Mouse (Mus musculus) intestine, postnatal 0 days (tissue): ENCODE data around the gene Mrap. TPM values are rescaled to one million over a fixed set of nuclear protein-coding genes. Genes with fewer than 3 reads are reported as not detected.

ENCODE experiments used
- ATAC-seq: fragments of 200-750 bp; cut with Nextera tagmentation; 2 replicates; pipeline ENCODE4 v1.8.0; 2017; ENCODE audit warnings: mild to moderate bottlenecking, moderate TSS enrichment, moderate library complexity
- H3K27ac ChIP-seq: fragments of 300-500 bp; sonication (generic); 2 replicates; pipeline ENCODE4 v1.5.1; 2014; ENCODE audit warnings: mild to moderate bottlenecking, low read depth, low read length, moderate library complexity
- H3K27me3 ChIP-seq: fragments of 300-500 bp; sonication (generic); replicated peaks from 2 replicates; pipeline ENCODE4 v1.6.1; 2014; ENCODE audit warnings: low read length, mixed read lengths; ENCODE audit not compliant: control insufficient read depth, insufficient read depth
- H3K36me3 ChIP-seq: fragments of 300-500 bp; sonication (generic); 2 replicates; pipeline ENCODE4 v1.6.1; 2014; ENCODE audit warnings: mild to moderate bottlenecking, moderate library complexity; ENCODE audit not compliant: control insufficient read depth, insufficient read depth
- H3K4me1 ChIP-seq: fragments of 300-500 bp; sonication (generic); replicated peaks from 2 replicates; pipeline ENCODE4 v1.6.1; 2014; ENCODE audit warnings: antibody characterized with exemption, low read length, mixed read lengths; ENCODE audit not compliant: control insufficient read depth, insufficient read depth
- H3K4me2 ChIP-seq: fragments of 300-500 bp; sonication (generic); replicated peaks from 2 replicates; pipeline ENCODE4 v1.6.1; 2014; ENCODE audit warnings: low read depth, mild to moderate bottlenecking, moderate library complexity
- H3K4me3 ChIP-seq: fragments of 300-500 bp; sonication (generic); 2 replicates; pipeline ENCODE4 v1.5.1; 2014; ENCODE audit warnings: low read depth, low read length
- H3K9ac ChIP-seq: fragments of 300-500 bp; sonication (generic); 2 replicates; pipeline ENCODE4 v1.6.1; 2014; ENCODE audit warnings: mild to moderate bottlenecking, low read depth, low read length
- H3K9me3 ChIP-seq: fragments of 300-500 bp; sonication (generic); 2 replicates; pipeline ENCODE4 v1.6.1; 2016; ENCODE audit warnings: mixed run types; ENCODE audit not compliant: control insufficient read depth
- CTCF ChIP-seq: sonication (generic); IDR thresholded peaks from 2 replicates; pipeline ENCODE4 v1.5.1; 2016; ENCODE audit warnings: low read depth, mild to moderate bottlenecking, control low read depth, antibody characterized with exemption, moderate library complexity
- WGBS: fragments of 180-500 bp; shearing (Covaris S2); extraction: QIAGEN DNeasy Blood & Tissue Kit; methylation state at CpG from one replicate; pipeline ENCODE4 v1.1.7; 2014; 5-methylcytosine and 5-hydroxymethylcytosine counted together
- polyA plus RNA-seq: library from polyadenylated mRNA; unstranded; fragments of >200 nt; fragmentation: Nextera tagmentation; extraction: Ambion mirVana; gene quantifications from 2 replicates; pipeline ENCODE4 v1.2.1, GENCODE M21; 2015

The Mrap gene
- polyA plus RNA-seq, 1 experiment from 2014 or later = not detected

- WGBS = 84% methylated on average over 14 of the region's 14 CpGs
- H3K9ac ChIP-seq = no peak overlapping the region
- no peak for TF ChIP-seq CTCF
Observed at GRCm38 (mm10) chr16:90699390-90699789, 38.6 kb upstream of the Mrap start.

GRCm38 (mm10) chr16:90701541-90701940, 36.5 kb upstream of the Mrap start:
- WGBS = 90% methylated on average over 2 of the region's 2 CpGs
- H3K4me3 ChIP-seq = no peak overlapping the region
- no peak for ATAC-seq
- H3K9ac ChIP-seq = no peak overlapping the region
- no peaks in the 10 kb centered on the region for H3K9me3 ChIP-seq
- H3K4me1 ChIP-seq = no peaks in the 10 kb centered on the region
- no peaks in the 10 kb centered on the region for H3K36me3 ChIP-seq
- no peak overlapping the region for H3K4me2 ChIP-seq
- no peaks in the 10 kb centered on the region for H3K27me3 ChIP-seq
- no peak for TF ChIP-seq CTCF
- H3K27ac ChIP-seq = no peak overlapping the region

More at GRCm38 (mm10) chr16:90699390-90699789, 38.6 kb upstream of the Mrap start:
- Histone ChIP-seq H3K27me3 (no peaks in the 10 kb centered on the region), H3K4me1 (no peaks in the 10 kb centered on the region), H3K27ac (no peak overlapping the region), H3K9me3 (no peaks in the 10 kb centered on the region), H3K36me3 (no peaks in the 10 kb centered on the region), H3K4me3 (no peak overlapping the region), H3K4me2 (no peak overlapping the region)
- ATAC-seq = no peak

GRCm38 (mm10) chr16:90703646-90704045, 34.4 kb upstream of the Mrap start:
- H3K4me1 ChIP-seq = no peaks in the 10 kb centered on the region
- no peak overlapping the region for H3K27ac ChIP-seq
- no peaks in the 10 kb centered on the region for H3K9me3 ChIP-seq
- no peaks in the 10 kb centered on the region for H3K36me3 ChIP-seq
- 6% methylated on average over 1 of the region's 1 CpGs for WGBS
- no peak for TF ChIP-seq CTCF
- H3K4me3 ChIP-seq = no peak overlapping the region
- no peak overlapping the region for H3K9ac ChIP-seq
- no peak overlapping the region for H3K4me2 ChIP-seq
- ATAC-seq = no peak
- no peaks in the 10 kb centered on the region for H3K27me3 ChIP-seq

- H3K9ac ChIP-seq = no peak overlapping the region
- no peak overlapping the region for H3K27ac ChIP-seq
- WGBS = 51% methylated on average over 13 of the region's 13 CpGs
- H3K27me3 ChIP-seq = no peaks in the 10 kb centered on the region
- no peaks in the 10 kb centered on the region for H3K36me3 ChIP-seq
- H3K9me3 ChIP-seq = no peaks in the 10 kb centered on the region
- ATAC-seq = no peak
- H3K4me1 ChIP-seq = no peaks in the 10 kb centered on the region
- no peak for TF ChIP-seq CTCF
- no peak overlapping the region for H3K4me3 ChIP-seq
- no peak overlapping the region for H3K4me2 ChIP-seq
Observed at GRCm38 (mm10) chr16:90704161-90704825, 33.7 kb upstream of the Mrap start.

- Histone ChIP-seq H3K4me2 (no peak overlapping the region), H3K4me1 (no peaks in the 10 kb centered on the region), H3K4me3 (no peak overlapping the region), H3K27me3 (no peaks in the 10 kb centered on the region), H3K9me3 (no peaks in the 10 kb centered on the region), H3K9ac (no peak overlapping the region), H3K27ac (no peak overlapping the region), H3K36me3 (no peaks in the 10 kb centered on the region)
- ATAC-seq = no peak
- WGBS = 34% methylated on average over 3 of the region's 3 CpGs
- no peak for TF ChIP-seq CTCF
Observed at GRCm38 (mm10) chr16:90706279-90706678, 31.7 kb upstream of the Mrap start.

- no peak overlapping the region for H3K9ac ChIP-seq
- TF ChIP-seq CTCF = no peak
- no peaks in the 10 kb centered on the region for H3K9me3 ChIP-seq
- no peak overlapping the region for H3K27ac ChIP-seq
- whole genome bisulfite sequencing = 44% methylated on average over 17 of the region's 17 CpGs
- no peaks in the 10 kb centered on the region for H3K27me3 ChIP-seq
- H3K4me2 ChIP-seq = no peak overlapping the region; the same call in 1 of the 2 replicates
- no peaks in the 10 kb centered on the region for H3K4me1 ChIP-seq
- no peak for ATAC-seq
- no peaks in the 10 kb centered on the region for H3K36me3 ChIP-seq
- no peak overlapping the region for H3K4me3 ChIP-seq
Observed at GRCm38 (mm10) chr16:90709711-90710289, 28.2 kb upstream of the Mrap start.
